Mouse (Mus musculus) duodenum, adult 2 months (tissue): ENCODE results near the gene Mfsd13b. TPM values are rescaled to one million over a fixed set of nuclear protein-coding genes. Genes with fewer than 3 reads are reported as not detected.

Experiments used
- polyA plus RNA-seq: library from polyadenylated mRNA; depleted of rRNA; stranded (reverse); fragments of >200 nt; gene quantifications from 2 replicates; pipeline ENCODE4 v1.2.3, GENCODE M21; 2012; ENCODE audit warnings: low replicate concordance; rRNA removed

Gene Mfsd13b
- polyA plus RNA-seq: 0.13 and 1.7 TPM in 2 replicates

DNA sequence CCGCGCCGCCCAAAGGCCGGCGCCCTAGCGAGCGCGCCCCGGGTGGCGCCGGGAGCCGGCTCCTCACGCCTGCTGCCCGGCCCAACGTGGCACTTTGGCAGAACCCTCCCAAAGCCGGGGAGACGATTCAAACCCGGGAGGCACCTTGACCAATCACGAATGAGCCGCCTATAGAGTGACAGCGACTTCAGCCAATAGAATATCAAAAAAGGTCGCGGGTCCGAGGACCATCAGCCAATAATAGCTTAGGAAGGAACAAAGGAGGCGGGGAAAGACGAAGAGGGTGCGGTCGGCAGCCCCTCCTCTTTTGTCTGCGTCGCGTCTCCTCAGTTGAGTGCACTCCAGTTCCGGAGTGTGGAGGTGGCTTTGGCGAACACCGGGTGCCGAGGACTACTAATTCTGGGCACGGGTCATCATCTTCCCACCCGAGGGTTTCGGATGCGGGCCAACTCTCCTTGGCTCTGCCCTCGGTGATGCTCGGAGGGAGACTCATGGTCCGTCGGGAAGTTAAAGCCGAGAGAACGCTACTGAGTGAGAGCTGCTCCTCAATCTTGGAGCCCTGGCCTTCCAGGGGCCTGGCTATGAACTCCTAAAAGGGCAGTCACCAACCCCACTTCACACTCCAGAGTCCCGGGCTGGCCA, at the start of gene Mfsd13b, which contains the start of gene Cdr2:
Gene Mfsd13b (plus strand): TSS at position 310 of the 642 bp plus-strand sequence.
Gene Cdr2 (minus strand): TSS at position 113 of the 642 bp plus-strand sequence.

DNA sequence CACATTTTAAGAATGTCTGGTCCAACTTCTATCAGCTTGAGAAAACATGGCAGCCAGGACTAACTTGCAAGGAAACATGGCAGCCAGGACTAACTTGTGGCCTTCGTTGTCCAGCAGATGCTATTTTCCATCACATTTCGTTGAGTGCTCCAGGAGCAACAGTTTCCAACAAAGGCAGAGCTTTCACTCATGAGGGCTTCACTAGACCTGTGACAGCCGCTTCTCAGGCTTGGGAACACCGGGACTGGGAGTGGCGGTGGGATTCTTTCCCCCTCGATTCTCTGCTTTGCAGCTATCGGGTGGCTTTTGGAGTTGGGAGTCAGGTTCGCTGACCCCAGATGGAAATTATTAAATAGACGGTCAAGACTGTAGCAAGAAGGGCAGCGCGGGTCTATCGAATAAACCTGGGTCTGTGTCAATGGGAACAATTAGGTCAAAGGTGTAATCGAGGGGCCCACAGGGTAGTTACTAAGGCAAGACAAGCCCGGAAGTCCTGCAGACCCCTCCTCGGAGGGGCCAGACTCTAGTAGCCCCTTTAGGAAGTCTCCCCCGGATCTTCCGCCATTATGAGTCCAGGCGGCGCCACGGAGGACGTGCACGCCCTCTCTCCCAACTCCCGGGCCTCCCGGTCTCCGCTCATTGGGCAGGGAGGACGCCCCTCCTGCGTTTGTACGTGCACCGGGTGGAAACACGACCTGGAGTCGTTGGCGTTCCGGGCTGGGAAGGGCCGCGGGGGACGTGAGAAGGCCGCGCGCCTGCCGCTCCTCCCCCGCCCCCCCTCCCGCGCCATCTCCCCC, 51.7 kb downstream of the Mfsd13b start, which contains the start of gene Mettl9:
Gene Mettl9 (plus strand): TSS at position 590 of the 797 bp plus-strand sequence.

Other genes starting within 250 kb of the Mfsd13b start
- gene Vwa3a, start 243.2 kb upstream of the Mfsd13b start, polyA plus RNA-seq: not detected in 2 replicates
- gene Gm5737, start 170.1 kb upstream of the Mfsd13b start, polyA plus RNA-seq: not detected in 2 replicates
- 6.8 and 7.6 TPM in 2 replicates for gene Eef2k, start 139.7 kb upstream of the Mfsd13b start, polyA plus RNA-seq
- gene Polr3e, start 64.8 kb upstream of the Mfsd13b start, polyA plus RNA-seq: 9.0 and 11.5 TPM in 2 replicates
- 83.0 and 83.6 TPM in 2 replicates for gene Cdr2, start 197 bp upstream of the Mfsd13b start, polyA plus RNA-seq
- 18.3 and 34.9 TPM in 2 replicates for gene Mettl9, start 51.9 kb downstream of the Mfsd13b start, polyA plus RNA-seq
- gene Igsf6, start 92.1 kb downstream of the Mfsd13b start, polyA plus RNA-seq: 0.19 and 0.20 TPM in 2 replicates
- 0.26 and 0.88 TPM in 2 replicates for gene Otoa, start 99.1 kb downstream of the Mfsd13b start, polyA plus RNA-seq